Mouse (Mus musculus): ENCODE data around the gene Selenoi.

DNA sequence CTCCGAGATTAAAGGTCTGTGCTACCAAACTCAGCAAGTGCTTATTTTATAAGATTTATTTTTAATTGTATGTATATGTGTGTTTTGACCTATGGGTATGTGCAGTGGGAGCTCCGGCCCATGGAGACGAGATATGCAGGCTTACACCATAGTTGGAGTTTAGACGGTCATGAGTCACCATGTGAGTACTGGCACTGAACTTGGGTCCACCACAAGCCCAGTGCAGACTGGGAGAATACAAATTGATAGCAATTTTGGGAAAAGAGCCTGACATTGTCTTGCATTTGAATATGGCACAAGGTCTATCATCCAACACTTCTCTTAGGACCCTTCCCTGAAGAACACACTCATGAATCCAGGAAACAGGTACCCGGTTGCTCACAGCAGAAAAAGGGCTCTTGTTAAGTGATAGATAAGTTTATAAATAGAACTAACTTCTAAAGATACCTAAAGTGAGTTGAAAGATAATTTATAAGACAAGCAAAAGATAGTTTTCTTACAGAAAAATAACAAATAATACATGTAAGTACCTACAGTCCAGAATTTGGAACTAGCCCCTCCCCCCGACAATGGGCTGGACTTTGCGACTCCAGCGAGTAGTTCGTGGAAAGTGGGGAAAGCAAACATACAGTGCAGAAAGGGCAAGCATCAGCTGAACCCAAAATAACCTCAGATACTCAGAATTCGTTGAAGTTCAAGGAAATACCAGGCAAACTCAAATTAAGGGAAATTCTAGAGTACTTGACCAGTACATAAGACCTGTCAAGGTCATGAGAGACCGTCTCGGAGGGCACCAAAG lies 44.5 kb upstream of the Selenoi start:
- TF ChIP-seq POLR2A (IDR thresholded peaks at IDR 0.05; ENCODE audit: insufficient read depth, low read depth, low read length) (no peak), CTCF (IDR thresholded peaks at IDR 0.05; ENCODE audit: insufficient read depth, low read depth, low read length) (no peak)
